Mouse (Mus musculus) brain, embryonic 14.5 days (tissue): ENCODE data around the gene Enpp5.

Experiments
- CTCF ChIP-seq: fragments of 200-500 bp; IDR thresholded peaks from 2 replicates; pipeline ENCODE4 v1.5.1; 2012; ENCODE audit warnings: inconsistent platforms, mild to moderate bottlenecking, moderate library complexity, borderline replicate concordance; ENCODE audit not compliant: insufficient read depth, insufficient read length; ENCODE audit errors: extremely low read depth
- POLR2A ChIP-seq: fragments of 200-500 bp; IDR thresholded peaks from 2 replicates; pipeline ENCODE4 v1.6.1; 2012; ENCODE audit warnings: mild to moderate bottlenecking, inconsistent platforms, borderline replicate concordance; ENCODE audit not compliant: poor library complexity, insufficient read depth, insufficient read length, severe bottlenecking; ENCODE audit errors: extremely low read depth

- TF ChIP-seq POLR2A (no peak), CTCF (no peak)
Measured at GRCm38 (mm10) chr17:44136018-44136417, 57.4 kb downstream of the Enpp5 start.
